Mouse (Mus musculus) brain, embryonic 14.5 days (tissue): ENCODE results near the gene Sult6b2. TPM values are rescaled to one million over a fixed set of nuclear protein-coding genes. Genes with fewer than 3 reads are reported as not detected.

Experiments
- DNase-seq: peaks from one replicate; pipeline ENCODE4 v3.0.0-alpha.2; 2011; ENCODE audit warnings: low read depth
- CTCF ChIP-seq: fragments of 200-500 bp; IDR thresholded peaks from 2 replicates; pipeline ENCODE4 v1.5.1; 2012; ENCODE audit warnings: inconsistent platforms, mild to moderate bottlenecking, moderate library complexity, borderline replicate concordance; ENCODE audit not compliant: insufficient read depth, insufficient read length; ENCODE audit errors: extremely low read depth
- POLR2A ChIP-seq: fragments of 200-500 bp; IDR thresholded peaks from 2 replicates; pipeline ENCODE4 v1.6.1; 2012; ENCODE audit warnings: mild to moderate bottlenecking, inconsistent platforms, borderline replicate concordance; ENCODE audit not compliant: poor library complexity, insufficient read depth, insufficient read length, severe bottlenecking; ENCODE audit errors: extremely low read depth
- polyA plus RNA-seq: library from polyadenylated mRNA; depleted of rRNA; stranded (reverse); fragments of >200 nt; gene quantifications from 2 replicates; pipeline ENCODE4 v1.2.3, GENCODE M21; 2012

The Sult6b2 gene
- polyA plus RNA-seq, 1 experiment = 0.25 TPM

DNA sequence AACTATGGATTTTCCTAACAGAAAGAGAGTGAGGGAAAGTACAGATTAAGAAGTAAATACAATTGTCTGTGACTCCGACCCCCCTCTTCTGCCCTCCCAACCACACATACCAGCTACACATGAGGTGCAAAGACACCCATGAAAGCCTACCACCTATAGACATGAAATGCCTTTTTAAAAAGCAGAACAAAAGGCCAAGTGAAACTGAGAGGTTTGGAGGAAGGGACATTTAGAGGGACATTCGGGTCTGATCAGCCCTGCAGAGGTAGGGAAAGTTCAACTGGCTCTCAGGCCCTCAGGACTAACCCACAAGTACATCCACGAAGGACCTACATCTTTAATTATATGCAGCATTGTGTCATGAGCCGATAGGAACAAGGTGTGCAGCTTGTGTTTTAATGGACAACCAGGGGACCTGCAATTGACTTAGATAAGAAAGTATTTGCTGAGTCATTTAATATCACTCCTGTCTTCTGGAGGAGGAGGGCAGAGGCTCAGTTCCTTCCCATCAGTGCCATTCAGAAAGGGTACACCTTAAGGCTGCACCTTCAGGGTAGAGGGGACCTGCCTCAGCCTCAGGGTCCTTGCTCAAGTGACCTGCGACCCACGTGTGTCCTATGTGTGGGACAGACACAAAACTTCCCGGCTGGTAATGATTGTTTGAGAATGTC is 4.5 kb downstream of the Sult6b2 start:
- DNase-seq = no peak
- TF ChIP-seq POLR2A = no peak
- TF ChIP-seq CTCF = no peak

DNA sequence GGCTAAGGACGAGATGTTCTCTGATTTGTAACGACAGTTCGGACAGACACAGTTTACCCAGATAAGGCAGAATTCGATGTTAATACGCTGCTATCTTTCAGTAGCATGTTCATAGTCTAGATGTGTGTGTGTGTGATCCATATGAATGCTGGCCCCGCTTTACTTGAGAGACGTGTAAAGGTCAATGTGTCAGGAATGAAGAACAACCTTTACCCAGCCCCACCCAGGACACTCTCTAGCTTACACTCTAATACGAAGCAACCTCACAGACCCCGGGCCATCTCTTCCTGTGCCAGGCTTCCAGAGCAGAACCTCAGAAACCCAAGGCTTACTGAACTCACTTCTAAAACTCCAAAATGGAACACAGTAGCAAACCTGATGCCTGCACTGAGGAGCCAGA is 5.5 kb downstream of the Sult6b2 start:
- no peak for DNase-seq
- TF ChIP-seq POLR2A (no peak), CTCF (no peak)

DNA sequence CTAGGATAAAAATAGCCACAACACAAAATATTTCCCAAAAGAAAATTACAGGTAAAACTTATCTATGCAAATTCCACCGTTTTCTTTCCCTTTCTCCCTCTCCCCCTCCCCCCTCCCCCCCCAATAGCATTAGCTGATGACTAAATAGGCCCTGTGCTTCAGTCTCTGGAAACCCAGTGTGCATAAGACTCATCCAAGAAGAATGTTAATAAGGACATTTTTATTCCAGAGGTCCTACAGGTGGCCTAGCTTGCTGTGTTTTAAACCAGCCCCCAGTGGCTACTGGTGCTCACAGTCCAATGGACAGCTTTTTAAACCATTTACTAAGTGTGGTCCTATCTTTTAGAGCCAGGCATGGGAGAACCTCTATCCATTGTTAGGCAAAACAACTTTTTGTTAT is 6.3 kb downstream of the Sult6b2 start:
- DNase-seq = no peak
- TF ChIP-seq POLR2A (no peak), CTCF (no peak)

DNA sequence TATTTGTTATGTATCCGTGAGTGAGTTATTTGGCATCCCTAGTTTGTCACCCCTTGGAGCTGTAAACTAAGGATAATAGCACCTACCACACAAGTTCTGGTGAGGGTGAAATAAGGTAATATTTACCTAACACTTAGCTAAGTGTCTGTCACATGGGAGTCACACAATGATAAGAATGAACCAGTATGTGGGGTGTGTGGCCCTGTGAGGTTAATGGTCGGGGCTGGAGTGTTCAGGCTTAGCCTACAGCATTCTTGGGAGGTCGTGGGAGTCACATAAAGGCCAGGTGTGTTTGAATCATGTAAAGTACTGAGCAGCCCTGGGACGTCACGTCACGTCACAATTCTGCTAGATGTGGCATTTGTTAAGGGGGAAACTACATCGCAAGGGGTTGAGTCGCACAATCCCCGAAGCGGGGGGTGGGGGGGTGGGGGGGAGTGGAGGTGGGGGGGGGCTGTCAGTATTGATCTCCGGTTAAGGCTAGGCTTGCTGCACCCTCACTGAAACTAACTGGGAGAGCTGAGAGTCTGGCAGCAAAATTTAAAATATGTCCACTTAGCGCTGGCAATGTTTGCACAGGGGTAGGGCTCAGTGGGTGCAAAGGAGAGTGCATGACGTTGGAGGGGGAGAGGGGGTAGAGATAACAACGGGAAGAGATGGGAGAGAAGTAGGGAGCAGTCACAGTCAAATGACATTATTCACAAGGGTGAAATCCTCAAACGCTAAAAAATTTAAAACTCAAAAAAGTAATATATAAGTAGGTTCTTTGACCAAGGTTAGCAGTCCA is 8.5 kb downstream of the Sult6b2 start:
- DNase-seq = no peak

DNA sequence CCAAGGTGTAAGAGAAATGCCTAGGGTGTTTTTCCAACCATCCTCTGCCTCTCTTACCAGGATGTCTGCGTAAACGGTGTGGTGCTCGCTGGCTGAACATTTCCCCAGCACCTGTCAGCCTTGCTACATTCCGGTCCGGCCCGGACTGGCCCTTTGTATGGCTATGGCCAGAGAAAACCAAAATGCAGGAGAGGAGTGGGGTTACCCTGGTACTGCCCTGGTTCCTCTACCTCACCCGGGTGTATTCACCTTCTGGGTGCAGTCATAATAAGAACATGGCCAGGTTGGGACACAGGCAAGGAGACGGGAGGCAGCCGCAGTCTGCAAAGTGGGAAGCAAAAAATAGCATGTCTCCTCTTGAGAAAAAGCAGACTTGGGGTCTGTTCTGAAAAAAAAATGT is 9.2 kb downstream of the Sult6b2 start:
- DNase-seq = no peak
- no peak for TF ChIP-seq CTCF
- TF ChIP-seq POLR2A = no peak

More for the DNA sequence above, 8.5 kb downstream of the Sult6b2 start:
- TF ChIP-seq POLR2A (no peak), CTCF (no peak)

DNA sequence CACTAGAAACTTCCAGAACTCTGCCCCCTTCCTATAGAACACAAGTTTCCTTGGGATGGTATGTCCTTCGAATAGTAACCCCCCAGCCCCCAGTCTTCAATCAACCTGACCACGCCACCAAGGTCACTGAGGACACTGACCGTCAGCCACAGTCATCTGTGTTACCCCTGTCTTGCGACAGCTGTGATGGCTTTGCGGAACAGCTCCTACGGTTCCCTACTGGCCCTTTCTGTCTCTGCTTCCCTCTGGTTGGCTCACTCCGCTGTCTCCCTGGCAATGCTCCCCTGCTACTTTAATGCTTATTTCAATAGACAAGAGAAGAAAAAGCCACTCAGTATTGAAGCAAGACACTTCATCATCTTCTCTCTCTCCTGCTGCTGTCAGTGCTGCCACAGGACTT is 10.8 kb downstream of the Sult6b2 start:
- no peak for TF ChIP-seq CTCF
- TF ChIP-seq POLR2A = no peak
- peak; percentile 64 for DNase-seq

DNA sequence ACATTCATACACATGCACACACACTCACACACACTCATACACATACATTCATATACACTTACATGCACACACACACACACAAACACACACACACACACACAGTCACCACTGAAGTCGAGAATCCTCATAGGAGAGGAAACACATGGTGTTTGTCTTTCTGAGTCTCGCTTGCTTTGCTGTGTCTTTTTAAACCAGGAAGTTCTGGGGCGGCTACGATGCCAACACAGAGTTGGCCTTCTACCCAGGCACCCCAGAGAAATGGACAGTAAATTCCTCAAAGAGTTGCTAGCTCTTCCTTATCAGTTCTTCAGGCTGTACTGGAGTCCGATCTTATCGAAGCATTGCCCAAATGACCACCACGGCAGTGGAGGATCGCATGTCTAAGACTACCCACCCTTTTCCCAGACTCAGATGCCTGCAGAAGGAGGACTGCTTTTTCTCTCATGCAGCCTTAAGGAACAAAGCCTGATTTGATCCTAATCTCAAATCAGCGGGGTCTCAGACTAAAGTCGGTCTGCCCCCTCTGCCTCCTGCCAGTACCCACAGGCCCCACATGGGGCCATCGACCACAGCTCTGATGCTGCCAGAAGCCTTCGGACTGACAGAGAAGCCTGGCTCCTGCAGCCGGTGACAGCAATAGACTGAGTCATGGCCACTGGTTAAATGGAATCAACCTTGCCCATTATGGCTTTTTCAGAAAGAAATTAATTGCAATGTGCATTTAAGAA is 11.9 kb downstream of the Sult6b2 start:
- peak; percentile 42 for DNase-seq
- TF ChIP-seq CTCF (no peak), POLR2A (no peak)

DNA sequence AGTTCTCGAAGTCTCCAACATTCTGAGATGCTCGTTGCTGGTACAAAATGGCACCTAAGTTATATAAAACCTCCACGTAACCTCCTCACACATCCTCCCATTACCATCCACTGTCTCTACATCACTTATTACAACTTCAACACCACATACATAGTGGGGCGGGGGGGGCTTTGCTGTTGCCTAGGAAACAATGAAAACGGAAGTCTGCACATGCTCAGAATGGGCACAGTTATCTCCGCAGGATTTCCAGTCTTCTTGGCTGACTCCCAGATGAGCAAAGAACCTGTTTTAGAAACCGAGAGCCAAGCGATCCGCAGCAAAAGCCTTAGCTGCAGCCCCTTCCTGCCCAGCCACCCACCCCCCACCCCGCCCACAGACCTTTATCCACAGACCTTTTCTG is 14.6 kb downstream of the Sult6b2 start:
- TF ChIP-seq CTCF = no peak
- TF ChIP-seq POLR2A = no peak
- DNase-seq = no peak

DNA sequence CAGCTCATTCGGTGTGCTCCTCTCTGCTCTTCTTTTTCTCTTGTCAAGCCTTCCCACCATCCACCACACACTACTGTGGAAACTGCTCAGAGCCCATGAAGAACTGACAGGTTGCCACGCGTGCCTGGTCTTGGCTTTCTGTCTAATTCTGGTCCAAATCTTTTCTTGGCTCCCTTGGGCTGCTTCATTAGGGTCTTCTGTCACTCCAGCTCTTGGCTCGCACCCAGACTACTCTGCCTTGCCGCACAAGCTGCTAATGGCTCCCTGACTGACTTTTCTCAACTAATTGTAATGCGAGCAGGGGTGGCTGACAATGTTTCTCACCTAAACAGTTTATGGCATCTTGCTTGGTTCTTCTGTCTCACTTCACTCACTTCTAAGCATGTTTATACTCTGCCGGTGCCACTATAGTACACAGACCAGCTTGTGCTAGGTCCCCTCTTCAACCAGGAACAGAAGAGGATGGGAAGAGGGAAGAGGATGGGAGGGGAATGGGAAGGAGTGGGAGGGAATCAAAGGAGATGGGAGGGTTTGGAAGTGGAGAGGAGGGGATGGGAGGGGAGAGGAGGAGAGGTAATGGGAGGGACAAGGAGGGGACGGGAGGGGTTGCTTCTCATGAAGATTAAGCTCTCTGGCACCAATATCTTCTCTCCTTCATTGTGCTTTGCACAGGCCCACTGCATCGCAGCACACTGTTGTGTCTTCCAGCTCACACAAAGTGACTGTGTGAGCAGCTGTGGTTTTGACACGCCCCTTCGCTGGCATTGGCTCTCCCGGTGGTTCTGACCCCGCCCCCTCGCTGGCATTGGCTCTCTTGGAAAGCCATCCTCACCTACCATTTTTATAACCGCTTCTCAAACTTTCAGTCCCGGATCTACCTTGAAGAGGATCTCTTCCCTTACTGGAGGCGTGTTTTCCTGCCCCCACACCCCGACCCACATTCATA is 16.0 kb downstream of the Sult6b2 start:
- DNase-seq = peak; percentile 93
- no peak for TF ChIP-seq POLR2A
- TF ChIP-seq CTCF = no peak

DNA sequence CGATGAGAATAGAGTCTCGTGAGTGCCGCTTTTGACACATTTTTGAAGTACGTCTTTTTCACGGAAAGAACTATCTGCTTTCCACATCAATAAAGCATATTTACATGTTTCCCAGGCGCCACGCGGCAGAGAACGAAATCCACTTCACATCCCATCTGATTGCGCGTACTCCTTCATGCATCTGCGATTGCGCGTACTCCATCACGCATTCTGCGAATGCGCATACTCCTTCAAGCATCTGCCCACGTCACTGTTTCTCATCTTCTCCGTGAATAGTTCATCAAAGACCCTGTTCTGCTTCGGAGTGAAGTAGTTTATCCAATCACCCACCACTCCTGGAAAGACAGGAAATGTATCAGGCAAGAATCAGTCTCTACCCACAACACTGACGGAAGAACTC is 18.2 kb downstream of the Sult6b2 start:
- DNase-seq = peak; percentile 57
- TF ChIP-seq POLR2A = no peak
- TF ChIP-seq CTCF = no peak
